In genomic region chr8:109014746-109015145, GRCm38 (mm10) we compare ENCODE assay signal across 8 mouse cellular contexts.
DNase-seq lines count a peak whose midpoint lies in the region; ATAC-seq and TF ChIP-seq lines count a peak whose summit lies in the region.
"Had no signal": no experiment of that assay in that cellular context is flagged by ENCODE, and none has a peak within 500 bp of the region (broad histone marks: within the 10 kb centered on the region; RNA-seq: fewer than 3 reads in every experiment).

No protein-coding gene starts in this region.

- TF ChIP-seq CTCF in kidney, adult 2 months (conservative IDR thresholded peaks at IDR 0.05; ENCODE audit: insufficient read depth, insufficient read length, low read depth, low read length) = peak; percentile 78
- peak; percentile 97 for TF ChIP-seq CTCF in ES-Bruce4 (IDR thresholded peaks at IDR 0.05; ENCODE audit: low read depth, low read length)

- peak; percentile 12 for DNase-seq in kidney, adult 2 months
- peak; percentile 61 for DNase-seq in WW6 (ENCODE audit: low read depth, low spot score)
- DNase-seq in lung, postnatal 14 days = peak; percentile 51
- DNase-seq in thymus, postnatal 10 days (ENCODE audit: low spot score in 2 of 2) = peak; percentile 64 to 82

- WGBS in kidney, adult 2 months = 74% methylated on average over 7 of the region's 7 CpGs
- WGBS in kidney, embryonic 14.5 days = 71% methylated on average over 7 of the region's 7 CpGs

- no peak for ATAC-seq in kidney, embryonic 14.5 days (ENCODE audit: low FRiP score, low TSS enrichment)
- ATAC-seq in erythroblast, adult 5-6 weeks (replicated peaks; ENCODE audit: low FRiP score, poor library complexity, severe bottlenecking) = 0 out of 2 replicates have a peak, but pooled peaks have one; percentile 52

- H3K4me2 ChIP-seq in kidney, embryonic 14.5 days (replicated peaks; ENCODE audit: low read depth, low read length) = no peak overlapping the region
- H3K4me2 ChIP-seq: liver, embryonic 15.5 days had no signal

- H3K4me3 ChIP-seq in kidney, adult 2 months (ENCODE audit: insufficient read depth, low read depth, low read length) = no peak overlapping the region
- H3K4me3 ChIP-seq in kidney, embryonic 14.5 days (ENCODE audit: low read length) = no peak overlapping the region
- H3K4me3 ChIP-seq in ES-Bruce4 (ENCODE audit: low read depth, low read length) = no peak overlapping the region
- H3K4me3 ChIP-seq: liver, embryonic 15.5 days had no signal

- H3K9me3 ChIP-seq in kidney, embryonic 14.5 days (ENCODE audit: control insufficient read depth, low read length) = no peaks in the 10 kb centered on the region
- H3K9me3 ChIP-seq in ES-Bruce4 (replicated peaks; ENCODE audit: control insufficient read depth, insufficient read depth, low read length, poor library complexity, severe bottlenecking) = no peaks in the 10 kb centered on the region; the same call in 1 of the 2 replicates
- H3K9me3 ChIP-seq: liver, embryonic 15.5 days had no signal

- H3K9ac ChIP-seq in kidney, embryonic 14.5 days (ENCODE audit: low read depth, low read length) = no peak overlapping the region
- no peak overlapping the region for H3K9ac ChIP-seq in ES-Bruce4 (ENCODE audit: low read depth, poor library complexity, severe bottlenecking)
- H3K9ac ChIP-seq: liver, embryonic 15.5 days had no signal

- H3K36me3 ChIP-seq in kidney, adult 2 months (ENCODE audit: control insufficient read depth, insufficient read depth, low read length) = no peaks in the 10 kb centered on the region
- no peaks in the 10 kb centered on the region for H3K36me3 ChIP-seq in kidney, embryonic 14.5 days (ENCODE audit: control insufficient read depth, insufficient read depth, low read length)
- no peaks in the 10 kb centered on the region for H3K36me3 ChIP-seq in ES-Bruce4 (ENCODE audit: control insufficient read depth, insufficient read depth, low read length, poor library complexity, severe bottlenecking)
- H3K36me3 ChIP-seq: liver, embryonic 15.5 days had no signal

- H3K4me1 ChIP-seq in kidney, adult 2 months (ENCODE audit: control insufficient read depth, insufficient read depth, low read length) = no peaks in the 10 kb centered on the region
- no peaks in the 10 kb centered on the region for H3K4me1 ChIP-seq in kidney, embryonic 14.5 days (ENCODE audit: control insufficient read depth, insufficient read depth, low read length)
- no peaks in the 10 kb centered on the region for H3K4me1 ChIP-seq in ES-Bruce4 (ENCODE audit: control insufficient read depth, insufficient read depth, low read length)

- TF ChIP-seq POLR2A in kidney, adult 2 months (IDR thresholded peaks at IDR 0.05; ENCODE audit: low read depth, low read length) = no peak
- no peak for TF ChIP-seq POLR2A in ES-Bruce4 (IDR thresholded peaks at IDR 0.05; ENCODE audit: insufficient read depth, low read length)

- H3K27ac ChIP-seq in kidney, adult 2 months (ENCODE audit: insufficient read depth, low read depth, low read length) = no peak overlapping the region
- H3K27ac ChIP-seq in kidney, embryonic 14.5 days (ENCODE audit: low read depth, low read length) = no peak overlapping the region
- no peak overlapping the region for H3K27ac ChIP-seq in ES-Bruce4 (ENCODE audit: insufficient read depth, low read length)
- H3K27ac ChIP-seq: liver, embryonic 15.5 days had no signal

- no peaks in the 10 kb centered on the region for H3K27me3 ChIP-seq in kidney, adult 2 months (replicated peaks; ENCODE audit: control insufficient read depth, insufficient read depth, low read length)
- H3K27me3 ChIP-seq in kidney, embryonic 14.5 days (ENCODE audit: control insufficient read depth, insufficient read depth, low read length) = no peaks in the 10 kb centered on the region
- H3K27me3 ChIP-seq in ES-Bruce4 (ENCODE audit: control insufficient read depth, insufficient read depth, low read length, poor library complexity, severe bottlenecking) = no peaks in the 10 kb centered on the region
- H3K27me3 ChIP-seq: liver, embryonic 15.5 days had no signal

- TF ChIP-seq EP300 in ES-Bruce4 (IDR thresholded peaks at IDR 0.05; ENCODE audit: insufficient read depth, low read depth, low read length) = 0 out of 2 replicates have a peak, but pooled peaks have one; percentile 17

Comparison
In these comparisons a context has a peak if more than half of its experiments do, and no peak if none do; other contexts are left out.
1. DNase-seq: peak in every context shown above with its lines; median percentile 73 in thymus, postnatal 10 days; 61 in WW6; 51 in lung, postnatal 14 days; 12 in kidney, adult 2 months.